In genomic region chr7:111237819-111238218, GRCm38 (mm10) we compare ENCODE assay signal across 12 mouse cellular contexts.
DNase-seq lines count a peak whose midpoint lies in the region; ATAC-seq and TF ChIP-seq lines count a peak whose summit lies in the region.
"Had no signal": no experiment of that assay in that cellular context is flagged by ENCODE, and none has a peak within 500 bp of the region (broad histone marks: within the 10 kb centered on the region; RNA-seq: fewer than 3 reads in every experiment).

No protein-coding gene starts in this region.

- no peaks in the 10 kb centered on the region for H3K36me3 ChIP-seq in liver, adult 2 months (ENCODE audit: control insufficient read depth, insufficient read depth, low read length)
- H3K36me3 ChIP-seq: embryonic facial prominence, embryonic 15.5 days; forebrain, embryonic 15.5 days had no signal

- H3K27ac ChIP-seq in liver, adult 2 months (replicated peaks; ENCODE audit: insufficient read depth, low read depth, low read length), result no peak overlapping the region
- H3K27ac ChIP-seq: embryonic facial prominence, embryonic 15.5 days; forebrain, embryonic 15.5 days had no signal

- DNase-seq in adrenal gland, postnatal 14 days, result peak; percentile 28
- no peak for DNase-seq in adrenal gland, postnatal 25 days
- peak; percentile 14 for DNase-seq in 416B (ENCODE audit: low read depth)
- DNase-seq in kidney, adult 18-20 months, result peak; percentile 10
- peak; percentile 10 for DNase-seq in liver, adult 2 months (ENCODE audit: extremely low read depth, low read depth, low spot score)
- DNase-seq in embryo, embryonic 11 days, result no peak
- DNase-seq in adrenal gland, postnatal 4 days (ENCODE audit: low spot score in 2 of 2), result no peak
- DNase-seq: cerebellum, postnatal 25 days had no signal

- H3K9ac ChIP-seq in liver, adult 2 months (ENCODE audit: low read depth, low read length), result no peak overlapping the region
- H3K9ac ChIP-seq: embryonic facial prominence, embryonic 15.5 days; forebrain, embryonic 15.5 days had no signal

- no peaks in the 10 kb centered on the region for H3K4me1 ChIP-seq in liver, adult 2 months (ENCODE audit: control insufficient read depth, insufficient read depth, low read length)
- H3K4me1 ChIP-seq: embryonic facial prominence, embryonic 15.5 days; forebrain, embryonic 15.5 days had no signal

- no peak for TF ChIP-seq CTCF in liver, adult 2 months (IDR thresholded peaks at IDR 0.05; ENCODE audit: low read depth, low read length)

- no peaks in the 10 kb centered on the region for H3K27me3 ChIP-seq in liver, adult 2 months (ENCODE audit: control insufficient read depth, insufficient read depth, low read length)
- H3K27me3 ChIP-seq: embryonic facial prominence, embryonic 15.5 days; forebrain, embryonic 15.5 days had no signal

- ATAC-seq in granulocyte monocyte progenitor cell, adult 5-6 weeks (replicated peaks; ENCODE audit: poor library complexity, severe bottlenecking), result no peak
- ATAC-seq: forebrain, embryonic 15.5 days; intestine, embryonic 16.5 days had no signal

- no peak overlapping the region for H3K4me3 ChIP-seq in liver, adult 2 months (ENCODE audit: insufficient read depth, low read depth, low read length)
- H3K4me3 ChIP-seq: embryonic facial prominence, embryonic 15.5 days; forebrain, embryonic 15.5 days had no signal

- 64% methylated on average over 9 of the region's 9 CpGs for WGBS in liver, adult 2 months

- no peaks in the 10 kb centered on the region for H3K79me2 ChIP-seq in liver, adult 2 months (ENCODE audit: control insufficient read depth, insufficient read depth, low read length)

- TF ChIP-seq POLR2A in liver, adult 2 months (IDR thresholded peaks at IDR 0.05; ENCODE audit: extremely low read depth, insufficient read depth, low read length), result no peak

Comparison
In these comparisons a context has a peak if more than half of its experiments do, and no peak if none do; other contexts are left out.
1. DNase-seq: peak in adrenal gland, postnatal 14 days (single experiment), 416B (single experiment), kidney, adult 18-20 months (single experiment) and liver, adult 2 months (single experiment); none in adrenal gland, postnatal 25 days (single experiment), embryo, embryonic 11 days (single experiment) and adrenal gland, postnatal 4 days (0 of 2).